Mouse (Mus musculus): ENCODE data around the gene Gm6760. TPM values are rescaled to one million over a fixed set of nuclear protein-coding genes. Genes with fewer than 3 reads are reported as not detected.

The Gm6760 gene
- polyA plus RNA-seq (2012; rRNA removed), result not detected in 2 replicates

GRCm38 (mm10) chrX:64152098-64152497 lies at the start of gene Gm6760:
Gm6760 (minus strand) TSS chrX:64152198.

DNA sequence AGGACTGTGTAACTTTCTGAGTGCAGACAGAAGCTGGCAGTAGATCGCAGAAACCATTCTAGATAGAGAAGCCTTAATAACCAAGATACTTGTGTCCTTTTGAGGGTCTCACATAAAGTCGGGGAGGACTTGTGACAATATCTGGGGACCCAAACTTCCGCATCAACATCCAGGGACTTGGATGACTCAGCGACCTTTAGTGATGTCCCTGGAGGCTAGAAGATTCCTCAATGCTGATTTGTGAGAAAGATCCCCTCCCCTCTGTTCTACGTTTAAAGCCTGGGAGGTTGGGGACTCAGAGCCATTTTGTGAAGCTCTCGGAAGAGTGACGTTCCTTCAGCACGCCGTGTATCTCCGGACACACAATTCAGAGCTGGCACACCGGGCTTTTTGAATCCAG lies 21.2 kb upstream of the Gm6760 start, which contains the start of gene 3830417A13Rik:
Gene 3830417A13Rik, plus strand, starts transcription at position 301 of the 400 bp plus-strand sequence.

Other genes with a start within 250 kb of the Gm6760 start
- not detected in 2 replicates for gene 3830417A13Rik, start 21.4 kb upstream of the Gm6760 start, polyA plus RNA-seq (2012; rRNA removed)
- not detected in 2 replicates for gene Slitrk4, start 124.8 kb upstream of the Gm6760 start, polyA plus RNA-seq (2012; rRNA removed)